Mouse (Mus musculus): ENCODE data around the gene Pla2g2c. TPM values are rescaled to one million over a fixed set of nuclear protein-coding genes. Genes with fewer than 3 reads are reported as not detected.
A peak's percentile ranks its signal among the peaks of the same experiment; 100 is the strongest.

Gene Pla2g2c
- polyA plus RNA-seq, 1 experiment from 2014 or later = 0.55 TPM

DNA sequence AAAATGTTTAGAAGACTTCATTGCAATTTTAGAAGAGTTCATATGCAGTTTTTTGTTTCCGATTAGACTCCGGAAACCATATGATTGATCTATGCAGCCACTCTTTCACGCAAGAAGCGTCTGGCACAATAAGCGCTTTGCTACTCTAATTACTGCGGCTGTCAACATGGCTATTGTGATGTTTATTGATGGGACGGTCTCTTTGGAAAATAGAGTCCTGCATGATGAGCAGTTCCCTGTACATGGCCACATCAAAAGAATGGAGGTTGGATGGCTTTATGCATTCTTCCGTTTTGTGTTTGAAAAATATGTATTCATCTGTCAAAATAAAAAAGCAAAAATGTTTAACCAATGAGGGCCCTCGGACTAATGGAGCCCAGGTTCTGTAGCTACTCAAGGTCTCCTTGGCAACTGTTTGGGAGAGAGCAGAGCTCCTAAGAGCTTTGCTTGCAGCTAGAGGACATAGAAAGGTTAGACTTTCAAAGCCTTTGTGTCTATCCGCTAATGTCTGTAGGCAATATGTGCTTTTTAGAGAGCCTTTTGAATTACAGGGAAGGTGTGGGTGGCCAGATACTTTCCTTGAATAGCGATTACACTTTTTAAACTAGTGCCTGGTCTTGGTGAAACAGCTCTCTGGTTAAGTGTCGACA lies 31.4 kb upstream of the Pla2g2c start:
- H3K27ac ChIP-seq = peak overlapping the region; percentile 45; the same call in 1 of the 2 replicates
- 10% methylated on average over 12 of the region's 12 CpGs for WGBS
- DNase-seq (ENCODE audit: low spot score) (peak; percentile 60), ATAC-seq (ENCODE audit: low FRiP score) (no peak)
- no peaks in the 10 kb centered on the region for H3K9me3 ChIP-seq (ENCODE audit: control insufficient read depth, low read length)
- H3K9ac ChIP-seq = no peak overlapping the region
- no peak overlapping the region for H3K4me3 ChIP-seq (replicated peaks; ENCODE audit: low read length)
- H3K4me1 ChIP-seq (replicated peaks; ENCODE audit: control insufficient read depth, insufficient read depth, low read length) = peaks cover 51% of the 10 kb centered on the region
- H3K4me2 ChIP-seq (replicated peaks) = no peak overlapping the region
- H3K36me3 ChIP-seq (replicated peaks; ENCODE audit: control insufficient read depth, insufficient read depth) = no peaks in the 10 kb centered on the region
- H3K27me3 ChIP-seq (ENCODE audit: control insufficient read depth, insufficient read depth, low read length) = 0 out of 2 replicates have a peak, but pooled peaks cover 5% of the 10 kb centered on the region

- no peaks in the 10 kb centered on the region for H3K36me3 ChIP-seq (replicated peaks; ENCODE audit: control insufficient read depth, insufficient read depth)
- no peak overlapping the region for H3K4me3 ChIP-seq (replicated peaks; ENCODE audit: low read length)
- DNase-seq (ENCODE audit: low spot score) (no peak), ATAC-seq (ENCODE audit: low FRiP score) (no peak)
- WGBS = 11% methylated on average over 7 of the region's 7 CpGs
- H3K9ac ChIP-seq = no peak overlapping the region
- H3K27ac ChIP-seq = no peak overlapping the region
- no peaks in the 10 kb centered on the region for H3K27me3 ChIP-seq (ENCODE audit: control insufficient read depth, insufficient read depth, low read length)
- H3K4me1 ChIP-seq (replicated peaks; ENCODE audit: control insufficient read depth, insufficient read depth, low read length) = peaks cover 19% of the 10 kb centered on the region
- H3K9me3 ChIP-seq (ENCODE audit: control insufficient read depth, low read length) = no peaks in the 10 kb centered on the region
- no peak overlapping the region for H3K4me2 ChIP-seq (replicated peaks)
These were observed 27.9 kb upstream of the Pla2g2c start for GRCm38 (mm10) chr4:138696720-138697119.

- Histone ChIP-seq H3K27ac (no peak overlapping the region), H3K4me1 (replicated peaks; ENCODE audit: control insufficient read depth, insufficient read depth, low read length) (peaks cover 13% of the 10 kb centered on the region), H3K9ac (no peak overlapping the region), H3K27me3 (ENCODE audit: control insufficient read depth, insufficient read depth, low read length) (no peaks in the 10 kb centered on the region), H3K9me3 (ENCODE audit: control insufficient read depth, low read length) (no peaks in the 10 kb centered on the region), H3K4me3 (replicated peaks; ENCODE audit: low read length) (no peak overlapping the region), H3K36me3 (replicated peaks; ENCODE audit: control insufficient read depth, insufficient read depth) (no peaks in the 10 kb centered on the region), H3K4me2 (replicated peaks) (no peak overlapping the region)
- 47% methylated on average over 9 of the region's 10 CpGs for WGBS
- DNase-seq (ENCODE audit: low spot score) (no peak), ATAC-seq (ENCODE audit: low FRiP score) (no peak)
These were observed 27.3 kb upstream of the Pla2g2c start for GRCm38 (mm10) chr4:138697166-138697860.

GRCm38 (mm10) chr4:138698296-138698695 lies 26.3 kb upstream of the Pla2g2c start:
- ATAC-seq (ENCODE audit: low FRiP score) = no peak
- Histone ChIP-seq H3K27ac (no peak overlapping the region), H3K9ac (no peak overlapping the region), H3K27me3 (ENCODE audit: control insufficient read depth, insufficient read depth, low read length) (no peaks in the 10 kb centered on the region), H3K4me1 (replicated peaks; ENCODE audit: control insufficient read depth, insufficient read depth, low read length) (peaks cover 4% of the 10 kb centered on the region), H3K4me2 (replicated peaks) (no peak overlapping the region), H3K4me3 (replicated peaks; ENCODE audit: low read length) (no peak overlapping the region), H3K9me3 (ENCODE audit: control insufficient read depth, low read length) (no peaks in the 10 kb centered on the region), H3K36me3 (replicated peaks; ENCODE audit: control insufficient read depth, insufficient read depth) (no peaks in the 10 kb centered on the region)
- WGBS = 58% methylated on average over 2 of the region's 2 CpGs
- no peak for DNase-seq (ENCODE audit: low spot score)

DNA sequence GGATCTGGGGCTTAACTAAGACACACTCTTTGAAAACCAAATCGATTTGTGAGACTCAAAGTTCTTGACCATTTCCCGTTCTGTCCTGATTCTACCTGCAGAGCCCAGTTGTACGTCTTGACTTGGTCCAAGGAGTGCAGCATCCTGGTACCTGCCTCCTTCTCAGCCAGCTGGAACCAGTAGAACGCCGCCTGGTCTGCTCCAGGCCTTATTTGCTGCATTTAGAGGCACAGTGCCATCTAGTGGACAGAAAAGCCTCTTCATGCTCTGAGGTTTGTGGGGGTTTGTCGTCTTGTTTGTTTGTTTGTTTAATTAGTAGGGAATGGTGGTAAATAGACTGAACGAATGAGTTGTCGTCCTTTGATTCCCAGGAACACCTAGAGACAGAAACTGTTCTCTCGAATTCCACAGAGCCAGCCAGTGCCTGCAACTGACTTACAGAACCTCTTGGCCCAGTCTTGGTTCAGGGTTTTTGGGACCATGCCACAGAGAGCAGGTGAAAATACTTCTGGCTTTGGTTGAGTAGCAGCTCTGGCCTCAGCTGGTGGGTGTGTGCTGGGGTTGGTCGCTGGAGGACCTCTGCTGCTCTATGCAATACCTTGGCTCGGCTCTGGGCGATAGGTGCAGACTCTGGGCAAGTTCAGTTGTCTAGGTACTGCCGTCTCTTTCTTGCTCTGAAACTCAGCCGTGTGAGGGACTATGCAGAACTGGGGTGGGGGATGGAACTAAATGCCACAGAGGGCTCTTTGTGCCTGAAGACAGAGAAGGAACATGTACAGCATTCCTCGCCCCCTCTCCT lies 24.2 kb upstream of the Pla2g2c start:
- Histone ChIP-seq H3K4me2 (replicated peaks) (no peak overlapping the region), H3K36me3 (replicated peaks; ENCODE audit: control insufficient read depth, insufficient read depth) (no peaks in the 10 kb centered on the region), H3K9ac (no peak overlapping the region), H3K27ac (no peak overlapping the region), H3K9me3 (ENCODE audit: control insufficient read depth, low read length) (no peaks in the 10 kb centered on the region), H3K4me3 (replicated peaks; ENCODE audit: low read length) (no peak overlapping the region), H3K4me1 (replicated peaks; ENCODE audit: control insufficient read depth, insufficient read depth, low read length) (no peaks in the 10 kb centered on the region), H3K27me3 (ENCODE audit: control insufficient read depth, insufficient read depth, low read length) (no peaks in the 10 kb centered on the region)
- DNase-seq (ENCODE audit: low spot score) = peak; percentile 87
- 0 out of 2 replicates have a peak, but pooled peaks have one; percentile 62 for ATAC-seq (ENCODE audit: low FRiP score)
- 25% methylated on average over 15 of the region's 15 CpGs for WGBS

DNA sequence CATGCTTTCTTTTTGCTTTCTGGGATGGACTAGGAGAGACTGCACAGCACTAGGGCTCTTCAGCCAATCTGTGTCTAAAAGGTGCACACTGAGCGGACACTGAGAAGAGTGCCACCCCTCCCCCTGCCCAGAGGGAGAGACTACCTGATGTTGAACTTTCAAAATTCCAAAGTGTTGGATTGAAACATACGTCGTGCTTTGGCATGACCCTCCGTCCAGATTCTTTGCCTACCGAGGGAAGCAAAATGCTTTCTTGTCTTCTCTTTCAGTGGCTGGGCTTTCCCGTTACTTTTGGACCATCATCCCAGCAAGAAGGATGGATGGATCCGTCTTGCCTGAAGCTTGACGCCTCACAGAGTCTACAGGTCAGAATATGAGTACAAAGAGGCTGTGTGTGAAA lies 23.5 kb upstream of the Pla2g2c start:
- H3K4me2 ChIP-seq (replicated peaks) = no peak overlapping the region
- WGBS = 71% methylated on average over 8 of the region's 8 CpGs
- no peak overlapping the region for H3K9ac ChIP-seq
- H3K36me3 ChIP-seq (replicated peaks; ENCODE audit: control insufficient read depth, insufficient read depth) = no peaks in the 10 kb centered on the region
- no peaks in the 10 kb centered on the region for H3K4me1 ChIP-seq (replicated peaks; ENCODE audit: control insufficient read depth, insufficient read depth, low read length)
- H3K27me3 ChIP-seq (ENCODE audit: control insufficient read depth, insufficient read depth, low read length) = no peaks in the 10 kb centered on the region
- no peak overlapping the region for H3K27ac ChIP-seq
- ATAC-seq (ENCODE audit: low FRiP score) = no peak
- H3K9me3 ChIP-seq (ENCODE audit: control insufficient read depth, low read length) = no peaks in the 10 kb centered on the region
- no peak for DNase-seq (ENCODE audit: low spot score)
- no peak overlapping the region for H3K4me3 ChIP-seq (replicated peaks; ENCODE audit: low read length)

DNA sequence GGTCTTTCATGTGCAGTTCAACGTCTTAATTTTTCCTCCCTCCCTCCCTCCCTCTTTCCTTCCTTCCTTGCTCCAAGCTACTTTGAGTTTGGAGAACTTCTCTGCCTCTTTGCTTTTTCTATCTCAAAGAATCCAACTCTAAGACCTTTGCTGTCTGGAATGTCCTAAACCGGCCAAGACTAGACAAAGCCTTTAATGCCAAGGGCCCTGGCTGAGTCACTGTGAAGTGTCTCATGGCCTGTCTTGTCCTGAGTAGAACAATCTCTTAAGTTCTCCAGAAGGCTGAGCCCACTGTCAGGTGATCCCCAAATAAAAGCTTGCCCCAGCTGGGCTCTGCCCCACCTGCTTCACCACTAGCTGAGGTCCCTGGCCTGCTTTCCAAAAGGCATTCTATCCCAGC lies 22.6 kb upstream of the Pla2g2c start:
- no peaks in the 10 kb centered on the region for H3K36me3 ChIP-seq (replicated peaks; ENCODE audit: control insufficient read depth, insufficient read depth)
- ATAC-seq (ENCODE audit: low FRiP score) = no peak
- no peak overlapping the region for H3K9ac ChIP-seq
- DNase-seq (ENCODE audit: low spot score) = no peak
- WGBS = 84% methylated on average over 2 of the region's 2 CpGs
- no peaks in the 10 kb centered on the region for H3K9me3 ChIP-seq (ENCODE audit: control insufficient read depth, low read length)
- H3K27ac ChIP-seq = no peak overlapping the region
- no peaks in the 10 kb centered on the region for H3K4me1 ChIP-seq (replicated peaks; ENCODE audit: control insufficient read depth, insufficient read depth, low read length)
- H3K4me2 ChIP-seq (replicated peaks) = no peak overlapping the region
- H3K4me3 ChIP-seq (replicated peaks; ENCODE audit: low read length) = no peak overlapping the region
- no peaks in the 10 kb centered on the region for H3K27me3 ChIP-seq (ENCODE audit: control insufficient read depth, insufficient read depth, low read length)

- no peak overlapping the region for H3K9ac ChIP-seq
- 77% methylated on average over 8 of the region's 8 CpGs for whole genome bisulfite sequencing
- no peak overlapping the region for H3K27ac ChIP-seq
- no peaks in the 10 kb centered on the region for H3K4me1 ChIP-seq (replicated peaks; ENCODE audit: control insufficient read depth, insufficient read depth, low read length)
- H3K27me3 ChIP-seq (ENCODE audit: control insufficient read depth, insufficient read depth, low read length) = no peaks in the 10 kb centered on the region
- H3K4me2 ChIP-seq (replicated peaks) = no peak overlapping the region
- no peaks in the 10 kb centered on the region for H3K9me3 ChIP-seq (ENCODE audit: control insufficient read depth, low read length)
- ATAC-seq (ENCODE audit: low FRiP score) (no peak), DNase-seq (ENCODE audit: low spot score) (no peak)
- no peak overlapping the region for H3K4me3 ChIP-seq (replicated peaks; ENCODE audit: low read length)
- no peaks in the 10 kb centered on the region for H3K36me3 ChIP-seq (replicated peaks; ENCODE audit: control insufficient read depth, insufficient read depth)
These were observed 22.1 kb upstream of the Pla2g2c start for GRCm38 (mm10) chr4:138702528-138702927.

GRCm38 (mm10) chr4:138703591-138703990 lies 21.0 kb upstream of the Pla2g2c start:
- no peak for DNase-seq (ENCODE audit: low spot score)
- no peaks in the 10 kb centered on the region for H3K36me3 ChIP-seq (replicated peaks; ENCODE audit: control insufficient read depth, insufficient read depth)
- ATAC-seq (ENCODE audit: low FRiP score) = no peak
- no peaks in the 10 kb centered on the region; the same call in 1 of the 2 replicates for H3K4me1 ChIP-seq (replicated peaks; ENCODE audit: control insufficient read depth, insufficient read depth, low read length)
- H3K27ac ChIP-seq = no peak overlapping the region
- no peaks in the 10 kb centered on the region for H3K9me3 ChIP-seq (ENCODE audit: control insufficient read depth, low read length)
- no peak overlapping the region for H3K9ac ChIP-seq
- H3K27me3 ChIP-seq (ENCODE audit: control insufficient read depth, insufficient read depth, low read length) = no peaks in the 10 kb centered on the region
- H3K4me2 ChIP-seq (replicated peaks) = no peak overlapping the region
- 53% methylated on average over 7 of the region's 7 CpGs for WGBS
- H3K4me3 ChIP-seq (replicated peaks; ENCODE audit: low read length) = no peak overlapping the region
